Mouse (Mus musculus) liver, adult 2 months (tissue): ENCODE measurements around the gene Cacng7. TPM values are rescaled to one million over a fixed set of nuclear protein-coding genes. Genes with fewer than 3 reads are reported as not detected.
A peak's percentile ranks its signal among the peaks of the same experiment; 100 is the strongest.

Experiments used
- DNase-seq: peaks from one replicate; pipeline ENCODE4 v3.0.0-alpha.2; 2011; ENCODE audit warnings: low read depth, low spot score; ENCODE audit errors: extremely low read depth
- H3K27ac ChIP-seq: fragments of 200-500 bp; replicated peaks from 2 replicates; pipeline ENCODE4 v1.5.1; 2012; ENCODE audit warnings: low read depth, mild to moderate bottlenecking, control low read depth, inconsistent platforms, low read length; ENCODE audit not compliant: insufficient read depth
- H3K27me3 ChIP-seq: fragments of 200-500 bp; 2 replicates; pipeline ENCODE4 v1.6.1; 2012; ENCODE audit warnings: mild to moderate bottlenecking, moderate library complexity, low read length, inconsistent platforms; ENCODE audit not compliant: control insufficient read depth, insufficient read depth
- H3K36me3 ChIP-seq: fragments of 200-500 bp; 2 replicates; pipeline ENCODE4 v1.6.1; 2012; ENCODE audit warnings: low read length, inconsistent platforms; ENCODE audit not compliant: control insufficient read depth, insufficient read depth
- H3K4me1 ChIP-seq: fragments of 200-500 bp; 2 replicates; pipeline ENCODE4 v1.6.1; 2011; ENCODE audit warnings: low read length; ENCODE audit not compliant: control insufficient read depth, insufficient read depth
- H3K4me3 ChIP-seq: fragments of 200-500 bp; 2 replicates; pipeline ENCODE4 v1.5.1; 2011; ENCODE audit warnings: low read depth, mild to moderate bottlenecking, control low read depth, low read length, moderate library complexity; ENCODE audit not compliant: insufficient read depth
- H3K79me2 ChIP-seq: fragments of 200-500 bp; 2 replicates; pipeline ENCODE4 v1.6.1; 2012; ENCODE audit warnings: inconsistent platforms, mild to moderate bottlenecking, low read length, moderate library complexity; ENCODE audit not compliant: control insufficient read depth, insufficient read depth
- H3K9ac ChIP-seq: fragments of 200-500 bp; 2 replicates; pipeline ENCODE4 v1.6.1; 2012; ENCODE audit warnings: low read depth, mild to moderate bottlenecking, control low read depth, inconsistent platforms, low read length
- CTCF ChIP-seq: fragments of 200-500 bp; IDR thresholded peaks from 2 replicates; pipeline ENCODE4 v1.5.1; 2011; ENCODE audit warnings: low read depth, low read length, control low read depth
- POLR2A ChIP-seq: fragments of 200-500 bp; IDR thresholded peaks from 2 replicates; pipeline ENCODE4 v1.6.1; 2011; ENCODE audit warnings: low read length, control low read depth; ENCODE audit not compliant: insufficient read depth; ENCODE audit errors: extremely low read depth
- WGBS: fragments of 180-500 bp; shearing (Covaris S2); methylation state at CpG from one replicate; pipeline ENCODE4 v1.1.7; 2018; 5-methylcytosine and 5-hydroxymethylcytosine counted together
- polyA plus RNA-seq: library from polyadenylated mRNA; depleted of rRNA; stranded (reverse); fragments of >200 nt; gene quantifications from 2 replicates; pipeline ENCODE4 v1.2.3, GENCODE M21; 2012
- total RNA-seq: library from RNA; depleted of rRNA; stranded (reverse); fragments of >200 nt; gene quantifications from 2 replicates; pipeline ENCODE4 v1.2.3, GENCODE M21; 2014

The Cacng7 gene
- total and polyA plus RNA-seq, 2 experiments = 0.29 to 0.37 TPM

- Histone ChIP-seq H3K36me3 (no peaks in the 10 kb centered on the region), H3K27me3 (no peaks in the 10 kb centered on the region), H3K9ac (no peak overlapping the region), H3K4me1 (no peaks in the 10 kb centered on the region), H3K4me3 (no peak overlapping the region), H3K27ac (no peak overlapping the region), H3K79me2 (no peaks in the 10 kb centered on the region)
- no peak for DNase-seq
- 62% methylated on average over 4 of the region's 4 CpGs for WGBS
- TF ChIP-seq POLR2A (no peak), CTCF (no peak)
Measured at GRCm38 (mm10) chr7:3317704-3318103, 15.1 kb upstream of the Cacng7 start.

GRCm38 (mm10) chr7:3320856-3321255 lies 11.9 kb upstream of the Cacng7 start:
- no peaks in the 10 kb centered on the region for H3K4me1 ChIP-seq
- no peak overlapping the region for H3K4me3 ChIP-seq
- no peaks in the 10 kb centered on the region for H3K36me3 ChIP-seq
- no peak overlapping the region for H3K9ac ChIP-seq
- H3K27me3 ChIP-seq = no peaks in the 10 kb centered on the region
- H3K27ac ChIP-seq = no peak overlapping the region
- DNase-seq = no peak
- TF ChIP-seq POLR2A = no peak
- no peak for TF ChIP-seq CTCF
- 71% methylated on average over 3 of the region's 3 CpGs for WGBS
- H3K79me2 ChIP-seq = no peaks in the 10 kb centered on the region

GRCm38 (mm10) chr7:3323826-3324225 lies 8.9 kb upstream of the Cacng7 start:
- no peak overlapping the region for H3K27ac ChIP-seq
- no peaks in the 10 kb centered on the region for H3K4me1 ChIP-seq
- H3K9ac ChIP-seq = no peak overlapping the region
- no peak for DNase-seq
- no peak overlapping the region for H3K4me3 ChIP-seq
- TF ChIP-seq POLR2A (no peak), CTCF (no peak)
- H3K36me3 ChIP-seq = no peaks in the 10 kb centered on the region
- 93% methylated on average over 1 of the region's 1 CpGs for WGBS
- H3K79me2 ChIP-seq = no peaks in the 10 kb centered on the region
- no peaks in the 10 kb centered on the region for H3K27me3 ChIP-seq

- no peak overlapping the region for H3K27ac ChIP-seq
- peaks cover 5% of the 10 kb centered on the region; the same call in 1 of the 2 replicates for H3K4me1 ChIP-seq
Measured at GRCm38 (mm10) chr7:3327961-3328360, 4.8 kb upstream of the Cacng7 start.

GRCm38 (mm10) chr7:3329776-3330546 lies 2.8 kb upstream of the Cacng7 start:
- Histone ChIP-seq H3K9ac (no peak overlapping the region), H3K27ac (no peak overlapping the region), H3K4me1 (peaks cover 5% of the 10 kb centered on the region; the same call in 1 of the 2 replicates), H3K4me3 (no peak overlapping the region; the same call in 1 of the 2 replicates), H3K79me2 (no peaks in the 10 kb centered on the region), H3K27me3 (no peaks in the 10 kb centered on the region; the same call in 1 of the 2 replicates), H3K36me3 (no peaks in the 10 kb centered on the region)
- peak; percentile 98 for TF ChIP-seq CTCF
- TF ChIP-seq POLR2A = no peak
- peak; percentile 57 for DNase-seq
- WGBS = 19% methylated on average over 31 of the region's 31 CpGs

More at GRCm38 (mm10) chr7:3327961-3328360, 4.8 kb upstream of the Cacng7 start:
- H3K4me3 ChIP-seq = no peak overlapping the region
- H3K79me2 ChIP-seq = no peaks in the 10 kb centered on the region
- DNase-seq = peak; percentile 6
- no peak for TF ChIP-seq POLR2A
- no peak for TF ChIP-seq CTCF
- WGBS = 60% methylated on average over 4 of the region's 4 CpGs
- H3K9ac ChIP-seq = no peak overlapping the region
- H3K27me3 ChIP-seq = no peaks in the 10 kb centered on the region
- H3K36me3 ChIP-seq = no peaks in the 10 kb centered on the region

GRCm38 (mm10) chr7:3331171-3331570 lies 1.6 kb upstream of the Cacng7 start:
- peak; percentile 78 for DNase-seq
- no peak for TF ChIP-seq CTCF
- TF ChIP-seq POLR2A = no peak
- Histone ChIP-seq H3K36me3 (no peaks in the 10 kb centered on the region), H3K4me3 (peak overlapping the region; percentile 51), H3K27me3 (no peaks in the 10 kb centered on the region; the same call in 1 of the 2 replicates), H3K4me1 (peaks cover 5% of the 10 kb centered on the region; the same call in 1 of the 2 replicates), H3K79me2 (no peaks in the 10 kb centered on the region), H3K27ac (peak overlapping the region; percentile 71), H3K9ac (peak overlapping the region; percentile 48; the same call in 1 of the 2 replicates)
- WGBS = 17% methylated on average over 6 of the region's 6 CpGs
